Mouse (Mus musculus) lung, embryonic 15.5 days (tissue): ENCODE measurements around the gene Gm10226. TPM values are rescaled to one million over a fixed set of nuclear protein-coding genes. Genes with fewer than 3 reads are reported as not detected.
A peak's percentile ranks its signal among the peaks of the same experiment; 100 is the strongest.
"Not testable (repeated sequence)": the region's sequence is repeated elsewhere in the genome, so short reads cannot be mapped to it uniquely, and the experiment has no call there.

ENCODE experiments used
- ATAC-seq: fragments of 200-750 bp; cut with Nextera tagmentation; 2 replicates; pipeline ENCODE4 v1.8.0; 2017; ENCODE audit warnings: moderate number of reproducible peaks, borderline replicate concordance; ENCODE audit not compliant: low FRiP score, low TSS enrichment; ENCODE audit errors: extremely low read depth
- H3K27ac ChIP-seq: fragments of 300-500 bp; sonication (generic); 2 replicates; pipeline ENCODE4 v1.5.1; 2015; ENCODE audit warnings: moderate library complexity, mild to moderate bottlenecking, inconsistent platforms
- H3K27me3 ChIP-seq: fragments of 300-500 bp; sonication (generic); 2 replicates; pipeline ENCODE4 v1.6.1; 2015; ENCODE audit warnings: inconsistent platforms
- H3K36me3 ChIP-seq: fragments of 300-500 bp; sonication (generic); 2 replicates; pipeline ENCODE4 v1.6.1; 2015; ENCODE audit warnings: inconsistent platforms
- H3K4me1 ChIP-seq: fragments of 300-500 bp; sonication (generic); 2 replicates; pipeline ENCODE4 v1.6.1; 2015; ENCODE audit warnings: inconsistent platforms
- H3K4me2 ChIP-seq: fragments of 300-500 bp; sonication (generic); 2 replicates; pipeline ENCODE4 v1.6.1; 2015; ENCODE audit warnings: inconsistent platforms, mild to moderate bottlenecking, moderate library complexity
- H3K4me3 ChIP-seq: fragments of 300-500 bp; sonication (generic); 2 replicates; pipeline ENCODE4 v1.5.1; 2015; ENCODE audit warnings: mild to moderate bottlenecking, inconsistent platforms
- H3K9ac ChIP-seq: fragments of 300-500 bp; sonication (generic); 2 replicates; pipeline ENCODE4 v1.6.1; 2015; ENCODE audit warnings: inconsistent platforms
- H3K9me3 ChIP-seq: fragments of 300-500 bp; sonication (generic); 2 replicates; pipeline ENCODE4 v1.6.1; 2016; ENCODE audit warnings: inconsistent platforms
- WGBS: fragments of 180-500 bp; shearing (Covaris S2); methylation state at CpG from one replicate; pipeline ENCODE4 v1.1.7; 2015; 5-methylcytosine and 5-hydroxymethylcytosine counted together
- polyA plus RNA-seq: library from polyadenylated mRNA; unstranded; fragments of >200 nt; fragmentation: Nextera tagmentation; extraction: Ambion mirVana; gene quantifications from 2 replicates; pipeline ENCODE4 v1.2.1, GENCODE M21; 2015

Gm10226 gene
- polyA plus RNA-seq, 1 experiment from 2014 or later: 6.3 TPM

- no peaks in the 10 kb centered on the region for H3K27me3 ChIP-seq
- peaks cover 8% of the 10 kb centered on the region; the same call in 1 of the 2 replicates for H3K4me1 ChIP-seq
- peaks cover 11% of the 10 kb centered on the region; the same call in 1 of the 2 replicates for H3K36me3 ChIP-seq
- peak; percentile 99 for ATAC-seq
- peak within 1 kb of the TSS; percentile 97 for H3K27ac ChIP-seq
- WGBS: 4% methylated on average over 26 of the region's 26 CpGs
- H3K4me2 ChIP-seq: peak within 1 kb of the TSS; percentile 56
- peak within 1 kb of the TSS; percentile 72 for H3K9ac ChIP-seq
- no peaks in the 10 kb centered on the region for H3K9me3 ChIP-seq
- peak within 1 kb of the TSS; percentile 65 for H3K4me3 ChIP-seq
Observed at GRCm38 (mm10) chr17:21707343-21707996, 15.8 kb downstream of the Gm10226 start, which contains the start of gene Zfp760. TSS of gene Zfp760 (plus strand) at chr17:21707741.

- peak overlapping the region; percentile 65 for H3K4me3 ChIP-seq
- H3K4me1 ChIP-seq: peaks cover 8% of the 10 kb centered on the region; the same call in 1 of the 2 replicates
- peak overlapping the region; percentile 72 for H3K9ac ChIP-seq
- no peak for ATAC-seq
- peaks cover 14% of the 10 kb centered on the region; the same call in 1 of the 2 replicates for H3K36me3 ChIP-seq
- peak overlapping the region; percentile 97; the same call in 1 of the 2 replicates for H3K27ac ChIP-seq
- WGBS: 30% methylated on average over 2 of the region's 2 CpGs
- H3K4me2 ChIP-seq: peak overlapping the region; percentile 56
- no peaks in the 10 kb centered on the region for H3K9me3 ChIP-seq
- H3K27me3 ChIP-seq: no peaks in the 10 kb centered on the region
Observed at GRCm38 (mm10) chr17:21708401-21708800, 16.7 kb downstream of the Gm10226 start.

GRCm38 (mm10) chr17:21730495-21730894 lies 38.8 kb downstream of the Gm10226 start, which contains the start of gene Zfp229:
TSS of gene Zfp229 (plus strand) at chr17:21730795.
- not testable (repeated sequence) for H3K27ac ChIP-seq, ATAC-seq, H3K4me2 ChIP-seq, H3K9me3 ChIP-seq, H3K27me3 ChIP-seq, H3K36me3 ChIP-seq, H3K4me1 ChIP-seq, H3K4me3 ChIP-seq, H3K9ac ChIP-seq
- 97% methylated on average over 11 of the region's 22 CpGs for WGBS

GRCm38 (mm10) chr17:21733049-21733448 lies 41.4 kb downstream of the Gm10226 start:
- H3K4me2 ChIP-seq: peak overlapping the region; percentile 53
- H3K4me1 ChIP-seq: peaks cover 4% of the 10 kb centered on the region; the same call in 1 of the 2 replicates
- H3K36me3 ChIP-seq: peaks cover 6% of the 10 kb centered on the region; the same call in 1 of the 2 replicates
- H3K9ac ChIP-seq: no peak overlapping the region
- H3K9me3 ChIP-seq: no peaks in the 10 kb centered on the region
- ATAC-seq: no peak
- peak overlapping the region; percentile 90 for H3K27ac ChIP-seq
- H3K27me3 ChIP-seq: no peaks in the 10 kb centered on the region
- 59% methylated on average over 4 of the region's 4 CpGs for WGBS
- H3K4me3 ChIP-seq: peak overlapping the region; percentile 69

GRCm38 (mm10) chr17:21733529-21734031 lies 41.9 kb downstream of the Gm10226 start:
- WGBS: under 1% methylated on average over 27 of the region's 27 CpGs
- Histone ChIP-seq H3K4me3 (peak overlapping the region; percentile 69), H3K9me3 (no peaks in the 10 kb centered on the region), H3K27ac (peak overlapping the region; percentile 90), H3K9ac (peak overlapping the region; percentile 63), H3K4me1 (peaks cover 4% of the 10 kb centered on the region; the same call in 1 of the 2 replicates), H3K4me2 (peak overlapping the region; percentile 53), H3K36me3 (peaks cover 8% of the 10 kb centered on the region; the same call in 1 of the 2 replicates), H3K27me3 (no peaks in the 10 kb centered on the region)
- peak; percentile 97 for ATAC-seq

Other genes starting within 250 kb of the Gm10226 start
- gene Zfp51, start 241.5 kb upstream of the Gm10226 start, polyA plus RNA-seq: 15.3 and 15.8 TPM in 2 replicates
- 10.7 and 11.8 TPM in 2 replicates for gene Zfp53, start 202.9 kb upstream of the Gm10226 start, polyA plus RNA-seq
- 4.3 and 5.1 TPM in 2 replicates for gene Zfp52, start 156.3 kb upstream of the Gm10226 start, polyA plus RNA-seq
- 16.9 and 17.8 TPM in 2 replicates for gene Zfp948, start 124.9 kb upstream of the Gm10226 start, polyA plus RNA-seq
- 2.9 and 3.5 TPM in 2 replicates for gene Zfp983, start 41.2 kb upstream of the Gm10226 start, polyA plus RNA-seq
- gene Zfp760, start 15.9 kb downstream of the Gm10226 start, polyA plus RNA-seq: 12.3 and 12.8 TPM in 2 replicates
- gene Zfp229, start 38.9 kb downstream of the Gm10226 start, polyA plus RNA-seq: 7.0 and 7.1 TPM in 2 replicates
- gene Zfp820, start 153.9 kb downstream of the Gm10226 start, polyA plus RNA-seq: 7.7 and 8.5 TPM in 2 replicates
- gene Zfp995, start 218.1 kb downstream of the Gm10226 start, polyA plus RNA-seq: 5.1 and 6.4 TPM in 2 replicates